Mouse (Mus musculus): ENCODE data around the gene H3f3a. TPM values are rescaled to one million over a fixed set of nuclear protein-coding genes. Genes with fewer than 3 reads are reported as not detected.

Gene H3f3a
- polyA plus RNA-seq, 1 experiment from 2014 or later, result 1,774 TPM

DNA sequence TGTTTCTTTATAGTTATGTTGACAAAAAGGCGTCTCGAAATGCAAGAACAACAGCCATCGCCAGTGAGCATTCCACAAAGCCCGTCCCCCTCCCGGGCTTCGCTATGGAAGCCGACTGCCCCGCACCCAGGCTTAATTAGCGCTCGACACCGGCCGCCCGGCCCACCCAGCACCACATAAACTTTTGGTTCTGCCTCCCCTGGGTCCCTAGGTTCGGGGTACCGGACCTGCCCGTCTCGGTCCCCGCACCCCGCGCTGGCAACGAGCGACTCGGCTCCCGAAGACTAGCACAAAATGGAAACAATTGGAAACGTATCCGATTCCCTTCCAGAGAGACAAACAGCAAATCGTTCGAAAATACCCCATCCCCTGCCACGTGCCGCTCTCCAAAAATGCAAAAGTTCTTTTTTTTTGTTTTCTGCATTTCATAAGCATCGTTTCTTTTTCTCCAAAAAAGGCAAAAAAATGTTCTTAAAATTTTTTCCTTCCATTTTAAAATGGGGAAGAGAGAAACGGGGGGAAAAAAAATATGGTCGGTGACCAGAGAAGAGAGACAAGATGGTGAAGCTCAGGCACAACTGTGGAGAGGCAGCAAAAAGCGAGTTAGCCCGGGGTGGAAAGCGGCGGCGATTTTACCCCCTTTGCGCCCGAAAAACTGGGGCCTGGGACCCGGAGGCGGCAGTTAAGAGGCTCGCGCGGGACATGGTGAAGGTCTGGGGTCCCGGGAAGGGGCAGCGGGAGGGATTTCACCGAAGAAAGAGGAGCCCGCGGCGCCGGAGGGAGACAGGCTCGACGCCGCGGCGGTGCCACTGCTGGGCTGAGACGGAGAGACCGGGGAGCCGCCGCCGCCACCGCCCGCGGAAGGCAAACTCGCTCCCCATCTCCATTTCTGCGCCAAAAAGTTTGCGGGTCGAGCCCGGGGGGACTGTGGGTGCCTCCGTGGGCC, 1.0 kb downstream of the H3f3a start:
- DNase-seq (ENCODE audit: low spot score) (peak; percentile 75), ATAC-seq (peak; percentile 33)
- TF ChIP-seq CTCF (IDR thresholded peaks at IDR 0.05) (no peak), EP300 (IDR thresholded peaks at IDR 0.05) (no peak)
- H3K27me3 ChIP-seq (replicated peaks; ENCODE audit: insufficient read depth, low read length), result no peaks in the 10 kb centered on the region
- H3K36me3 ChIP-seq (ENCODE audit: insufficient read depth, low read length), result peaks cover 5% of the 10 kb centered on the region
- H3K9me3 ChIP-seq (ENCODE audit: low read length), result no peaks in the 10 kb centered on the region
- peak overlapping the region; percentile 33 for H3K4me2 ChIP-seq (replicated peaks; ENCODE audit: low read depth, low read length)
- peak overlapping the region; percentile 100 for H3K27ac ChIP-seq (ENCODE audit: low read length)
- H3K4me3 ChIP-seq (ENCODE audit: low read depth, low read length), result peak overlapping the region; percentile 97
- H3K4me1 ChIP-seq (ENCODE audit: insufficient read depth, low read depth, low read length), result peaks cover 14% of the 10 kb centered on the region; the same call in 1 of the 2 replicates
- under 1% methylated on average over 61 of the region's 71 CpGs for WGBS
- peak overlapping the region; percentile 99 for H3K9ac ChIP-seq (replicated peaks; ENCODE audit: low read depth)

DNA sequence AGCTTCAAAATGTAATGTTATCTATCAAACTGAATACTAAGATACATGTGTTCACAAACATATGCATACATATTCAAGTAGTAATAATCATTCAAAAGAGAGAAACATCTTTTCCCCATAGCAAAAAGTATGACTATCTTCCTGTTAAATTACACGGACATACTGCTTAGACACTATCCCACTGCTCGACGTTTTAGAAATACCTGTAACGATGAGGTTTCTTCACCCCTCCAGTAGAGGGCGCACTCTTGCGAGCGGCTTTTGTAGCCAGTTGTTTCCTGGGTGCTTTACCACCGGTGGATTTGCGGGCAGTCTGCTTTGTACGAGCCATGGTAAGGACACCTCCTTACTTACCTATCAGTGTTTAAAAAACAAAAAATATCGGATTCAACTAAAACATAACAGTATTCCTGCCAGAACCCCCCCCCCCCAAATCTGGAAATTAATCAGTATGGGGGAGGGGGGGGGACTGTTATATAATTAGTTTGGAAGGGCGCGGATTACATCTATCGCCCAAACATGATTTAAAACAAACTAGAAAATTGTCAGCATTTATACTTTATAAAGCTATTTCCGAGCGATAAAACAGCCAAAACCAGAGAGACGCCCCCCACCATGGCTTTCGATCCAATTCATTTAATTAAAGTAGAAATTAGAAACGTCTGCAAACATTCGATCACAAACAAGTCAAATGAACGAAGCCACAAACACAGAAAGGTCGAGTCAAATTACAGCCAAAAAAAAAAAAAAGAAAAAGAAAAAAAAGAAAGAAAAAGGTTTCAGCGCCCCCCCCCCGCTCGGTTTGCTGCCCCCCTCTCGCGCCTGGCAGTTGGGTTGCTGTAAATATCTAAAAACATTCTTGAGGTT, 1.9 kb downstream of the H3f3a start:
- Histone ChIP-seq H3K27ac (ENCODE audit: low read length) (peak overlapping the region; percentile 100), H3K9me3 (ENCODE audit: low read length) (no peaks in the 10 kb centered on the region), H3K27me3 (replicated peaks; ENCODE audit: insufficient read depth, low read length) (no peaks in the 10 kb centered on the region), H3K4me2 (replicated peaks; ENCODE audit: low read depth, low read length) (peak overlapping the region; percentile 33), H3K4me3 (ENCODE audit: low read depth, low read length) (peak overlapping the region; percentile 97), H3K9ac (replicated peaks; ENCODE audit: low read depth) (peak overlapping the region; percentile 99), H3K36me3 (ENCODE audit: insufficient read depth, low read length) (peaks cover 14% of the 10 kb centered on the region), H3K4me1 (ENCODE audit: insufficient read depth, low read depth, low read length) (peaks cover 14% of the 10 kb centered on the region; the same call in 1 of the 2 replicates)
- peak; percentile 47 for TF ChIP-seq EP300 (IDR thresholded peaks at IDR 0.05)
- peak; percentile 67 for TF ChIP-seq CTCF (IDR thresholded peaks at IDR 0.05)
- DNase-seq (ENCODE audit: low spot score) (peak; percentile 57), ATAC-seq (no peak)
- WGBS, result under 1% methylated on average over 27 of the region's 27 CpGs

DNA sequence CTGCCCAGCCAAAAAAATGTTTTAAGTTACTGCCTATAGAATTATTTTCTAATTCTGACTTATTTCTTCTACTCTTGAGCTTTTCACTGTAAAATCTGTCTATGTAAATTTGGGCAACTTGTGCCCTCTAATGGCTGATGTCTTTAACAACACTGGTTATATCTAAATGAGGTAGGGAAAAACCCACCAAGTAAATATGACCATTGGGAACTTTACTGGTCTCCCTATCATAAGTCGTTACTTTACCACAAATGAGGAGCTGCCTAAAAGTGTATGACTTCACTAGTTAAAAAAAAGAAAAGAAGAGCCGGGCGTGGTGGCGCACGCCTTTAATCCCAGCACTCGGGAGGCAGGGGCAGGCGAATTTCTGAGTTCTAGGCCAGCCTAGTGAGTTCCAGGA, 2.8 kb downstream of the H3f3a start:
- 44% methylated on average over 7 of the region's 7 CpGs for WGBS
- DNase-seq (ENCODE audit: low spot score) (peak; percentile 55), ATAC-seq (no peak)
- peaks cover 23% of the 10 kb centered on the region for H3K36me3 ChIP-seq (ENCODE audit: insufficient read depth, low read length)
- no peaks in the 10 kb centered on the region for H3K9me3 ChIP-seq (ENCODE audit: low read length)
- no peak overlapping the region for H3K27ac ChIP-seq (ENCODE audit: low read length)
- H3K4me3 ChIP-seq (ENCODE audit: low read depth, low read length), result peak overlapping the region; percentile 97
- peak overlapping the region; percentile 33 for H3K4me2 ChIP-seq (replicated peaks; ENCODE audit: low read depth, low read length)
- TF ChIP-seq CTCF (IDR thresholded peaks at IDR 0.05) (peak; percentile 53), EP300 (IDR thresholded peaks at IDR 0.05) (no peak)
- no peaks in the 10 kb centered on the region for H3K27me3 ChIP-seq (replicated peaks; ENCODE audit: insufficient read depth, low read length)
- H3K9ac ChIP-seq (replicated peaks; ENCODE audit: low read depth), result no peak overlapping the region
- H3K4me1 ChIP-seq (ENCODE audit: insufficient read depth, low read depth, low read length), result peaks cover 14% of the 10 kb centered on the region; the same call in 1 of the 2 replicates

DNA sequence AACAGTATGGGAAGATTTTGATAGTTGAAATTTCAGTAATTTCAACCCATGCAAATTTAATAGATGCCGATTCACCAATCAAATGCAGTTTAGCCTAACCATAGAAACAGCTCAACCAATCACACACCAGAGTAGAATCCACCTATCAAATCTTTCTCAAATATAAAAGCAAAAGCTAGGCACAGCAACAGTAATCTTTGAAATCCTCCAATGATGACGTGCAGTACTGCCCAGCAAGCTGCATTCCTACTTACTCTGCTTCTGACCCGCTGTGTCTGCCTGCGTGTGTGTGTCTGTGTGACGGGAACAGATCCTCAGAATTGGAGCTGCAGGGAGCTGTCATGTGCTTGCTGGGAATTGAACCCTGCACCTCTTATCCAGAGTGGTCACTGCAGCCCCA, 4.9 kb downstream of the H3f3a start:
- Histone ChIP-seq H3K4me1 (ENCODE audit: insufficient read depth, low read depth, low read length) (peaks cover 7% of the 10 kb centered on the region; the same call in 1 of the 2 replicates), H3K27me3 (replicated peaks; ENCODE audit: insufficient read depth, low read length) (no peaks in the 10 kb centered on the region), H3K4me2 (replicated peaks; ENCODE audit: low read depth, low read length) (no peak overlapping the region), H3K9ac (replicated peaks; ENCODE audit: low read depth) (no peak overlapping the region), H3K9me3 (ENCODE audit: low read length) (no peaks in the 10 kb centered on the region), H3K4me3 (ENCODE audit: low read depth, low read length) (no peak overlapping the region), H3K36me3 (ENCODE audit: insufficient read depth, low read length) (peaks cover 32% of the 10 kb centered on the region), H3K27ac (ENCODE audit: low read length) (no peak overlapping the region)
- DNase-seq (ENCODE audit: low spot score), result no peak
- no peak for TF ChIP-seq EP300 (IDR thresholded peaks at IDR 0.05)
- TF ChIP-seq CTCF (IDR thresholded peaks at IDR 0.05), result no peak
- no peak for ATAC-seq
- WGBS, result 69% methylated on average over 5 of the region's 5 CpGs

DNA sequence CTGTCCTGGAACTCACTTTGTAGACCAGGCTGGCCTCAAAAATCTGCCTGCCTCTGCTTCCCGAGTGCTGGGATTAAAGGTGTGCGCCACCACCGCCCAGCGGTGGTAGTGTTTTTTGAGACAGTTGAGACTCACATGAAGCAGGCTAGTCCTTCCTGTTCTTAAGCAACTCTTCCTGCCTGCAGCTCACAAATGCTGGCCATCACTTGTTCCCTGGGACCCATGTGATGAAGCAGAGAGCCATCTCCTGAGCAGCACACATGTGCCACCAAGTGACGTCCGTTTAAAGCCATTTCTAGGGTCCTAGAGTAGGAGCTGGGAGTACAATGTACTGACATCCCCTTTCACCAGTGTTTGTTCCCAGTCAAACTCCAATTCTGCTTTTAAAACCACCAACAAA, 9.9 kb downstream of the H3f3a start:
- Histone ChIP-seq H3K9me3 (ENCODE audit: low read length) (no peaks in the 10 kb centered on the region), H3K4me2 (replicated peaks; ENCODE audit: low read depth, low read length) (no peak overlapping the region), H3K4me1 (ENCODE audit: insufficient read depth, low read depth, low read length) (no peaks in the 10 kb centered on the region; the same call in 1 of the 2 replicates), H3K9ac (replicated peaks; ENCODE audit: low read depth) (no peak overlapping the region), H3K27ac (ENCODE audit: low read length) (no peak overlapping the region), H3K27me3 (replicated peaks; ENCODE audit: insufficient read depth, low read length) (no peaks in the 10 kb centered on the region), H3K4me3 (ENCODE audit: low read depth, low read length) (no peak overlapping the region), H3K36me3 (ENCODE audit: insufficient read depth, low read length) (peaks cover 38% of the 10 kb centered on the region)
- no peak for ATAC-seq
- WGBS, result 86% methylated on average over 6 of the region's 6 CpGs
- TF ChIP-seq EP300 (IDR thresholded peaks at IDR 0.05) (no peak), CTCF (IDR thresholded peaks at IDR 0.05) (no peak)
- no peak for DNase-seq (ENCODE audit: low spot score)

Data from lung, postnatal 0 days (tissue).